In genomic region chr2:152933048-152933447, GRCm38 (mm10) we compare ENCODE assay signal across 8 mouse cellular contexts. TPM values are rescaled to one million over a fixed set of nuclear protein-coding genes. Genes with fewer than 3 reads are reported as not detected.
DNase-seq lines count a peak whose midpoint lies in the region; TF ChIP-seq lines count a peak whose summit lies in the region.

TSS of gene Foxs1 (minus strand) at chr2:152933208.

- intact Hi-C loops in left cerebral cortex, adult 2 months (cut with DNase I) = no loop called here

- no peaks in the 10 kb centered on the region for H3K36me3 ChIP-seq in spleen, adult 2 months (ENCODE audit: control insufficient read depth, insufficient read depth, low read length)

- H3K27me3 ChIP-seq in spleen, adult 2 months (ENCODE audit: control insufficient read depth, insufficient read depth, low read length) = no peaks in the 10 kb centered on the region

- no peak for TF ChIP-seq CTCF in spleen, adult 2 months (IDR thresholded peaks at IDR 0.05; ENCODE audit: extremely low read depth, insufficient read depth, insufficient read length, insufficient replicate concordance)
- no peak for TF ChIP-seq CTCF in left cerebral cortex, adult 2 months (IDR thresholded peaks at IDR 0.05)

- TF ChIP-seq POLR2A in spleen, adult 2 months (IDR thresholded peaks at IDR 0.05; ENCODE audit: low read depth, low read length) = no peak

- H3K27ac ChIP-seq in spleen, adult 2 months (ENCODE audit: insufficient read depth, low read length) = peak within 1 kb of the TSS; percentile 46; the same call in 1 of the 2 replicates
- H3K27ac ChIP-seq in left cerebral cortex, adult 2 months = no peak within 1 kb of the TSS

- 10% methylated on average over 7 of the region's 9 CpGs for WGBS in spleen, adult 2 months

- peak within 1 kb of the TSS; percentile 24; the same call in 1 of the 2 replicates for H3K4me3 ChIP-seq in spleen, adult 2 months (ENCODE audit: extremely low read depth, insufficient read depth, insufficient read length)
- H3K4me3 ChIP-seq in left cerebral cortex, adult 2 months = no peak within 1 kb of the TSS

- H3K4me1 ChIP-seq in spleen, adult 2 months (ENCODE audit: control insufficient read depth, insufficient read depth, insufficient read length) = no peaks in the 10 kb centered on the region

- DNase-seq in spleen, adult 2 months (ENCODE audit: low read depth in 1 of 2, low spot score in 2 of 2) = no peak
- no peak for DNase-seq in spleen, postnatal 36 days (ENCODE audit: low spot score in 2 of 2)
- peak; percentile 71 for DNase-seq in heart, adult 8-10 months (ENCODE audit: low spot score)
- DNase-seq in kidney, postnatal 36 days = peak; percentile 45 to 53
- peak; percentile 73 for DNase-seq in testis, postnatal 10 days (ENCODE audit: low spot score)
- DNase-seq in left cerebral cortex, adult 2 months (ENCODE audit: extremely low spot score in 1 of 2, low spot score in 2 of 2) = no peak
- no peak for DNase-seq in layer of hippocampus, postnatal 14 days (ENCODE audit: low spot score in 2 of 2)
- no peak for DNase-seq in cerebellum, adult 11-12 months

RNA-seq across cellular contexts. Expression of gene Foxs1, which starts in this region (rescaled TPM):
- 12.6 and 20.1 TPM in 2 replicates for polyA plus RNA-seq in spleen, adult 2 months (2012; rRNA removed)
- 1 to 10 TPM; 1.6 to 2.7 (median 2.1) TPM for total RNA-seq in heart, adult 8-10 months (2022)
- total RNA-seq in left cerebral cortex, adult 2 months (2021) = under 1 TPM; 0.34 to 0.44 TPM
- total RNA-seq in layer of hippocampus, postnatal 14 days (2021) = 1 to 10 TPM; 1.3 to 1.7 TPM

Comparison
In these comparisons a context has a peak if more than half of its experiments do, and no peak if none do; other contexts are left out.
1. DNase-seq: peak in heart, adult 8-10 months (single experiment), kidney, postnatal 36 days (2 of 2) and testis, postnatal 10 days (single experiment); none in spleen, adult 2 months (0 of 2), spleen, postnatal 36 days (0 of 2), left cerebral cortex, adult 2 months (0 of 2), layer of hippocampus, postnatal 14 days (0 of 2) and cerebellum, adult 11-12 months (single experiment).